Mouse (Mus musculus): ENCODE results near the gene Fshr.

- TF ChIP-seq CTCF (IDR thresholded peaks at IDR 0.05; ENCODE audit: control insufficient read depth, insufficient read depth, insufficient read length): no peak
- no peak for TF ChIP-seq MAX (IDR thresholded peaks at IDR 0.05)
- no peak for TF ChIP-seq CEBPB (IDR thresholded peaks at IDR 0.05; ENCODE audit: low read depth)
- no peak for TF ChIP-seq MYOG (IDR thresholded peaks at IDR 0.05; ENCODE audit: control insufficient read depth, extremely low read depth, insufficient read length)
- TF ChIP-seq USF1 (IDR thresholded peaks at IDR 0.05; ENCODE audit: low read depth): no peak
Observed at GRCm38 (mm10) chr17:88999907-89000306, 200.6 kb downstream of the Fshr start.

All from C2C12 (cell line).